8 mouse cellular contexts compared by ENCODE assay signal in genomic region chr1:86154824-86155164, GRCm38 (mm10). TPM values are rescaled to one million over a fixed set of nuclear protein-coding genes. Genes with fewer than 3 reads are reported as not detected.
DNase-seq lines count a peak whose midpoint lies in the region; ATAC-seq and TF ChIP-seq lines count a peak whose summit lies in the region.

No protein-coding gene starts in this region.

- H3K4me1 ChIP-seq in lung, embryonic 14.5 days (ENCODE audit: insufficient read depth): peaks cover 8% of the 10 kb centered on the region
- 0 out of 2 replicates have a peak, but pooled peaks cover 3% of the 10 kb centered on the region for H3K4me1 ChIP-seq in embryonic fibroblast, embryonic 13.5 days (ENCODE audit: control insufficient read depth, insufficient read depth, low read length)
- H3K4me1 ChIP-seq in intestine, embryonic 16.5 days (ENCODE audit: control insufficient read depth, insufficient read depth, low read length): peaks cover 6% of the 10 kb centered on the region; the same call in 1 of the 2 replicates
- peaks cover 23% of the 10 kb centered on the region for H3K4me1 ChIP-seq in neural tube, embryonic 13.5 days (replicated peaks)

- H3K9ac ChIP-seq in lung, embryonic 14.5 days: peak overlapping the region; percentile 56
- H3K9ac ChIP-seq in intestine, embryonic 16.5 days (ENCODE audit: low read depth, low read length): peak overlapping the region; percentile 83
- H3K9ac ChIP-seq in neural tube, embryonic 13.5 days: peak overlapping the region; percentile 90

- ATAC-seq in lung, embryonic 14.5 days (ENCODE audit: insufficient read depth): no peak
- ATAC-seq in intestine, embryonic 16.5 days: no peak; the same call in 1 of the 2 replicates
- no peak for ATAC-seq in neural tube, embryonic 13.5 days (ENCODE audit: low read depth)

- peaks cover 4% of the 10 kb centered on the region; the same call in 1 of the 2 replicates for H3K36me3 ChIP-seq in lung, embryonic 14.5 days (ENCODE audit: insufficient read depth)
- no peaks in the 10 kb centered on the region for H3K36me3 ChIP-seq in intestine, embryonic 16.5 days (ENCODE audit: control insufficient read depth, insufficient read depth, low read length)
- H3K36me3 ChIP-seq in neural tube, embryonic 13.5 days: peaks cover 29% of the 10 kb centered on the region

- no peaks in the 10 kb centered on the region for H3K9me3 ChIP-seq in lung, embryonic 14.5 days (ENCODE audit: low read depth, low read length)
- H3K9me3 ChIP-seq in intestine, embryonic 16.5 days (ENCODE audit: control insufficient read depth, low read length): no peaks in the 10 kb centered on the region
- no peaks in the 10 kb centered on the region for H3K9me3 ChIP-seq in neural tube, embryonic 13.5 days

- H3K27ac ChIP-seq in lung, embryonic 14.5 days (ENCODE audit: low read depth): no peak overlapping the region
- H3K27ac ChIP-seq in embryonic fibroblast, embryonic 13.5 days (ENCODE audit: insufficient read depth, low read length): no peak overlapping the region
- H3K27ac ChIP-seq in intestine, embryonic 16.5 days (ENCODE audit: low read length): no peak overlapping the region
- peak overlapping the region; percentile 65; the same call in 1 of the 2 replicates for H3K27ac ChIP-seq in neural tube, embryonic 13.5 days (replicated peaks)

- peak overlapping the region; percentile 75 for H3K4me3 ChIP-seq in lung, embryonic 14.5 days (ENCODE audit: low read depth, low read length)
- H3K4me3 ChIP-seq in embryonic fibroblast, embryonic 13.5 days (ENCODE audit: insufficient read depth, low read length): peak overlapping the region; percentile 65
- peak overlapping the region; percentile 91 for H3K4me3 ChIP-seq in intestine, embryonic 16.5 days (ENCODE audit: low read length)
- peak overlapping the region; percentile 86 for H3K4me3 ChIP-seq in neural tube, embryonic 13.5 days

- H3K4me2 ChIP-seq in lung, embryonic 14.5 days: peak overlapping the region; percentile 76
- H3K4me2 ChIP-seq in intestine, embryonic 16.5 days (ENCODE audit: low read depth, low read length): peak overlapping the region; percentile 73
- H3K4me2 ChIP-seq in neural tube, embryonic 13.5 days: peak overlapping the region; percentile 70

- H3K27me3 ChIP-seq in lung, embryonic 14.5 days (ENCODE audit: insufficient read depth, low read length): no peaks in the 10 kb centered on the region
- no peaks in the 10 kb centered on the region for H3K27me3 ChIP-seq in intestine, embryonic 16.5 days (replicated peaks; ENCODE audit: control insufficient read depth, insufficient read depth, low read length)
- H3K27me3 ChIP-seq in neural tube, embryonic 13.5 days: no peaks in the 10 kb centered on the region

- no peak for DNase-seq in lung, embryonic 14.5 days
- DNase-seq in lung, postnatal 36 days: no peak
- no peak for DNase-seq in cerebellum, adult 18-20 months
- no peak for DNase-seq in frontal cortex, postnatal 36 days (ENCODE audit: low spot score in 2 of 2)
- DNase-seq in cerebellum, postnatal 36 days: no peak

- WGBS in lung, embryonic 14.5 days: 0% methylated on average over 18 of the region's 18 CpGs
- 0% methylated on average over 18 of the region's 18 CpGs for WGBS in intestine, embryonic 16.5 days
- WGBS in neural tube, embryonic 13.5 days: under 1% methylated on average over 18 of the region's 18 CpGs

- no peak for TF ChIP-seq POLR2A in embryonic fibroblast, embryonic 13.5 days (IDR thresholded peaks at IDR 0.05; ENCODE audit: low read depth, low read length)

- TF ChIP-seq CTCF in lung, embryonic 14.5 days (IDR thresholded peaks at IDR 0.05; ENCODE audit: low read depth): no peak
- no peak for TF ChIP-seq CTCF in embryonic fibroblast, embryonic 13.5 days (IDR thresholded peaks at IDR 0.05; ENCODE audit: borderline replicate concordance, insufficient read depth, low read length)

RNA-seq across cellular contexts. Expression of gene Armc9, which starts 0.2 kb away (rescaled TPM):
- 22.3 and 28.2 TPM in 2 replicates for polyA plus RNA-seq in lung, embryonic 14.5 days (2014; fragmentation: Nextera tagmentation; extraction: Ambion mirVana)
- 12.7 and 14.8 TPM in 2 replicates for polyA plus RNA-seq in embryonic fibroblast, embryonic 13.5 days (2011; ENCODE audit: insufficient read length, low read depth, missing spikeins)
- polyA plus RNA-seq in intestine, embryonic 16.5 days (2015; fragmentation: Nextera tagmentation; extraction: Ambion mirVana): 13.0 and 15.2 TPM in 2 replicates
- polyA plus RNA-seq in neural tube, embryonic 13.5 days (2015; fragmentation: Nextera tagmentation; extraction: Ambion mirVana): 28.9 and 32.9 TPM in 2 replicates

RNA-seq across cellular contexts. Expression of gene Gm21972, which starts 21.4 kb away (rescaled TPM):
- polyA plus RNA-seq in lung, embryonic 14.5 days (2014; fragmentation: Nextera tagmentation; extraction: Ambion mirVana): not detected in 2 replicates
- polyA plus RNA-seq in embryonic fibroblast, embryonic 13.5 days (2011; ENCODE audit: insufficient read length, low read depth, missing spikeins): 7.6 and 10.5 TPM in 2 replicates
- polyA plus RNA-seq in intestine, embryonic 16.5 days (2015; fragmentation: Nextera tagmentation; extraction: Ambion mirVana): not detected in 2 replicates
- not detected in 2 replicates for polyA plus RNA-seq in neural tube, embryonic 13.5 days (2015; fragmentation: Nextera tagmentation; extraction: Ambion mirVana)

RNA-seq across cellular contexts. Expression of gene Htr2b, which starts 43.0 kb away (rescaled TPM):
- 0.31 and 0.63 TPM in 2 replicates for polyA plus RNA-seq in lung, embryonic 14.5 days (2014; fragmentation: Nextera tagmentation; extraction: Ambion mirVana)
- 0.23 and 0.25 TPM in 2 replicates for polyA plus RNA-seq in embryonic fibroblast, embryonic 13.5 days (2011; ENCODE audit: insufficient read length, low read depth, missing spikeins)
- polyA plus RNA-seq in intestine, embryonic 16.5 days (2015; fragmentation: Nextera tagmentation; extraction: Ambion mirVana): 2.8 and 4.0 TPM in 2 replicates
- polyA plus RNA-seq in neural tube, embryonic 13.5 days (2015; fragmentation: Nextera tagmentation; extraction: Ambion mirVana): 0.21 and 0.27 TPM in 2 replicates
